Mouse (Mus musculus) ES-E14 (cell line): ENCODE measurements around the gene Rapgef2. TPM values are rescaled to one million over a fixed set of nuclear protein-coding genes. Genes with fewer than 3 reads are reported as not detected.

Source experiments
- DNase-seq: peaks from one replicate; pipeline ENCODE4 v3.0.0-alpha.2; 2013; ENCODE audit warnings: low read depth, low spot score
- H3K27ac ChIP-seq: 2 replicates; pipeline ENCODE4 v1.5.1; 2012; ENCODE audit warnings: low read depth, mild to moderate bottlenecking, low read length, moderate library complexity, mixed read lengths; ENCODE audit not compliant: poor library complexity, insufficient read depth, severe bottlenecking
- H3K36me3 ChIP-seq: 2 replicates; pipeline ENCODE4 v1.6.1; 2012; ENCODE audit warnings: mild to moderate bottlenecking, low read length, moderate library complexity, mixed read lengths; ENCODE audit not compliant: control insufficient read depth, poor library complexity, insufficient read depth, severe bottlenecking
- H3K4me1 ChIP-seq, 2 experiments: fragments of 150-350 bp in 1 of 2; sonication (generic) in 1 of 2; 2 replicates each; pipeline ENCODE4 v1.6.1; 2012; ENCODE audit warnings: low read length in 2 of 2, mild to moderate bottlenecking in 1 of 2, mixed read lengths in 1 of 2; ENCODE audit not compliant: control insufficient read depth in 2 of 2, insufficient read depth in 2 of 2, poor library complexity in 1 of 2
- H3K4me3 ChIP-seq, 2 experiments: fragments of 150-350 bp in 1 of 2; sonication (generic) in 1 of 2; 2 replicates each; pipeline ENCODE4 v1.5.1; 2012; ENCODE audit warnings: low read length in 2 of 2, low read depth in 1 of 2, mild to moderate bottlenecking in 1 of 2, mixed read lengths in 1 of 2; ENCODE audit not compliant: insufficient read depth in 1 of 2, poor library complexity in 1 of 2, severe bottlenecking in 1 of 2
- H3K9ac ChIP-seq: 2 replicates; pipeline ENCODE4 v1.6.1; 2012; ENCODE audit warnings: low read depth, mild to moderate bottlenecking, low read length, mixed read lengths; ENCODE audit not compliant: poor library complexity, insufficient read depth, severe bottlenecking
- H3K9me3 ChIP-seq: fragments of 150-350 bp; sonication (generic); 2 replicates; pipeline ENCODE4 v1.6.1; 2012; ENCODE audit warnings: low read depth, mild to moderate bottlenecking, low read length; ENCODE audit not compliant: control insufficient read depth, insufficient read depth
- CHD2 ChIP-seq: IDR thresholded peaks from 2 replicates; pipeline ENCODE4 v1.6.1; 2014; ENCODE audit warnings: mild to moderate bottlenecking, low read depth, low read length, inconsistent platforms
- HCFC1 ChIP-seq: IDR thresholded peaks from 2 replicates; pipeline ENCODE4 v1.6.1; 2012; ENCODE audit warnings: low read length, inconsistent platforms, borderline replicate concordance; ENCODE audit not compliant: insufficient read depth
- MAFK ChIP-seq: IDR thresholded peaks from 2 replicates; pipeline ENCODE4 v1.6.1; 2014; ENCODE audit warnings: mild to moderate bottlenecking, low read depth, low read length, inconsistent platforms; ENCODE audit not compliant: insufficient read depth
- ZC3H11A ChIP-seq: IDR thresholded peaks from 2 replicates; pipeline ENCODE4 v1.6.1; 2012; ENCODE audit warnings: low read depth, mild to moderate bottlenecking, inconsistent platforms, low read length, borderline replicate concordance
- ZNF384 ChIP-seq: IDR thresholded peaks from 2 replicates; pipeline ENCODE4 v1.6.1; 2012; ENCODE audit warnings: low read depth, low read length, inconsistent platforms
- in situ Hi-C, 2 experiments: fragments of 600-800 bp; cut with MboI; formaldehyde crosslinking; loops; one replicate each; pipeline ENCODE4 v1.15.1; 2025; ENCODE audit warnings: low sequenced_read_pairs in 2 of 2, inconsistent platforms in 1 of 2; ENCODE audit not compliant: unreplicated experiment in 2 of 2
- total RNA-seq: library from RNA; depleted of rRNA; stranded (reverse); fragments of 300-350 nt; gene quantifications from 2 replicates; pipeline ENCODE4 v1.2.3, GENCODE M21; 2012

Gene Rapgef2
- total RNA-seq, 1 experiment, result 12.0 TPM

GRCm38 (mm10) chr3:79138601-79139000 is 147.7 kb downstream of the Rapgef2 start:
- Histone ChIP-seq H3K4me3 (no peak overlapping the region), H3K27ac (no peak overlapping the region), H3K36me3 (no peaks in the 10 kb centered on the region), H3K4me1 (no peaks in the 10 kb centered on the region), H3K9ac (no peak overlapping the region), H3K9me3 (no peaks in the 10 kb centered on the region)
- no peak for DNase-seq
- in situ Hi-C loops, result no loop called here
- TF ChIP-seq ZC3H11A (no peak), ZNF384 (no peak), CHD2 (no peak)

- Histone ChIP-seq H3K4me3 (no peak overlapping the region), H3K36me3 (no peaks in the 10 kb centered on the region), H3K27ac (no peak overlapping the region), H3K4me1 (peaks cover 0 to 1% of the 10 kb centered on the region in 2 experiments; a peak in 1 of 4 replicates), H3K9ac (no peak overlapping the region), H3K9me3 (no peaks in the 10 kb centered on the region)
- TF ChIP-seq ZNF384, result no peak
- no peak for TF ChIP-seq MAFK
- TF ChIP-seq HCFC1, result no peak
- no peak for TF ChIP-seq ZC3H11A
- no peak for TF ChIP-seq CHD2
- in situ Hi-C loops, result no loop called here
- no peak for DNase-seq
Observed at GRCm38 (mm10) chr3:79130991-79131390, 155.3 kb downstream of the Rapgef2 start.

- Histone ChIP-seq H3K27ac (no peak overlapping the region), H3K4me1 (peaks cover 0 to 1% of the 10 kb centered on the region in 2 experiments; a peak in 1 of 4 replicates), H3K36me3 (no peaks in the 10 kb centered on the region), H3K9ac (no peak overlapping the region), H3K4me3 (no peak overlapping the region), H3K9me3 (no peaks in the 10 kb centered on the region)
- in situ Hi-C loops, result no loop called here
- DNase-seq, result no peak
- TF ChIP-seq ZNF384 (no peak), HCFC1 (no peak), CHD2 (no peak), MAFK (no peak), ZC3H11A (no peak)
Observed at GRCm38 (mm10) chr3:79129044-79129600, 157.2 kb downstream of the Rapgef2 start.

GRCm38 (mm10) chr3:79127797-79128196 is 158.5 kb downstream of the Rapgef2 start:
- H3K9ac ChIP-seq, result no peak overlapping the region
- TF ChIP-seq ZNF384, result no peak
- TF ChIP-seq MAFK, result no peak
- TF ChIP-seq ZC3H11A, result no peak
- TF ChIP-seq CHD2, result no peak
- no peak for TF ChIP-seq HCFC1
- no peak overlapping the region for H3K4me3 ChIP-seq
- no peaks in the 10 kb centered on the region for H3K36me3 ChIP-seq
- in situ Hi-C loops, result no loop called here
- H3K4me1 ChIP-seq, result peaks cover 0 to 1% of the 10 kb centered on the region in 2 experiments; a peak in 1 of 4 replicates
- no peaks in the 10 kb centered on the region for H3K9me3 ChIP-seq
- H3K27ac ChIP-seq, result no peak overlapping the region
- DNase-seq, result no peak

GRCm38 (mm10) chr3:79126857-79127256 is 159.5 kb downstream of the Rapgef2 start:
- TF ChIP-seq CHD2 (no peak), ZNF384 (no peak), MAFK (no peak), HCFC1 (no peak), ZC3H11A (no peak)
- no peak for DNase-seq
- no peak overlapping the region for H3K9ac ChIP-seq
- H3K27ac ChIP-seq, result no peak overlapping the region
- in situ Hi-C loops, result no loop called here
- no peaks in the 10 kb centered on the region for H3K36me3 ChIP-seq
- H3K4me1 ChIP-seq, result peaks cover 0 to 1% of the 10 kb centered on the region in 2 experiments; a peak in 1 of 4 replicates
- H3K9me3 ChIP-seq, result no peaks in the 10 kb centered on the region
- H3K4me3 ChIP-seq, result no peak overlapping the region
